Mouse (Mus musculus): ENCODE data around the gene Lactbl1. TPM values are rescaled to one million over a fixed set of nuclear protein-coding genes. Genes with fewer than 3 reads are reported as not detected.

Lactbl1 gene
- not detected for polyA plus RNA-seq (2015; fragmentation: Illumina TruSeq; extraction: RNeasy Lipid Tissue Mini Kit (QIAGEN cat#74804); ENCODE audit: insufficient read depth, low read depth, low replicate concordance)

DNA sequence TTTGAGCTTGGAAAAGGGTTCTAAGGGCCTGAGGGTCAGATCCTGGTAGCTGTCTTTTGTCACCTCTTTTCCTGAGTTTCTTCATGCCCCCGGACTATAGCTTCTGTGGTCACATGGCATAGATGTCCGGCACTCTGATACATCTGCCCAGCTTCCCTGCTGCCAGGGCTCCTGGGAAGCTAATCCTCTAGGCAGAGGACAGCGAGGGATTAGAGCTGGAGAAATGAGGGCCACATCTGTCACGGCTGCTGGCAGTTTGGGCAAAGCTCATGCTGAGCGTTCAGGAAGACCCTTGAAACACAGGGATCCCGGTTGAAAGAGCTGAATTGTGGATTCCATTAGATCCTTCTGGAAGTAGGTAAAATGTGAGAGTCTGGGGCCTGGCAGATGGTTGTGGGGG, at the start of gene Lactbl1:
TSS of gene Lactbl1 (plus strand) at position 234 of the 400 bp plus-strand sequence.

DNA sequence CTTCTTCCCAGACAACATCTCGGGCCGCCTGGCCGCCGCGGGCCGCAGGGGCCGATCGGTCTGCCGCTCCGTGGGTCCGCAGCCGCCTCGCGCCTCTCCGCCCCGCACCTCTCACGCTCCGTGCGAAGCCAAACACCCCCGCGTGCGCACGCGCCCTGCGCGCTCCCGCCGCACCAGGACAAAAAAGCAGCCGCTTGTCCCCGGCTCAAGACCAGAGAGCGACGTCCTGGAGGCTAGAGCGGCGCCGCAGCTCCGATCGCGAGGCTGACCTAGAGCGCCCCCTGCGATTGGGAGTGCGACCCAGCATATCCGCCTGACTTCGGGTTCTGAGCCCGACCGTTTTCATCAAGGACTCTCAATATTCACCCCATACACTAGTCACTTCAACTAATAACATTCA, 19.9 kb upstream of the Lactbl1 start, which contains the start of gene Kdm1a:
TSS of gene Kdm1a (minus strand) at position 156 of the 400 bp plus-strand sequence.

DNA sequence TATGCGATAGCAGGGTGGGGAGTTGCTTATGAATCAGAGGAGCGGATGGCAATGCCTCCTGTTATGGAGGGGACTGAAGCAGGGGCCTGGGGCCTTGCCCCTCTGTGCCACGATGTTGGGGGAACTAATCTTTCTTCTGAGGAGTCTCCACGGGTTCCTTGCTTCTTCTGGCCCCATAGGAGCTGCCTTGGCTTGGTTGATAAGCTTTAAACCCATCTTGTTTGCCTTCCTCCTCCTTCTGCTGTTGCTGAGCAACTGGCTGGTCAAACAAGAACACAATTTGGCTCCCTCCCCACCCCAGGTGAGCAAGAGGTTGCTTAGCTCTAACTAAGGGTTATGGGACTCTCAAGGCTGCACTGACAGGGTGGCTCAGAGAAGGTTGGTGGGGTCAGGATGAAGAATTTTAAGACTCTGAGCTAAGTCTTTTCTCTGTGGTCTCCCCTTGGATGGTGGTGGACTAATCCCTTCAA, 12.0 kb upstream of the Lactbl1 start, which contains the start of gene Tex46:
TSS of gene Tex46 (plus strand) at position 51 of the 470 bp plus-strand sequence.

Other genes with a start within 250 kb of the Lactbl1 start
- not detected for gene Htr1d, start 199.1 kb upstream of the Lactbl1 start, polyA plus RNA-seq (2015; fragmentation: Illumina TruSeq; extraction: RNeasy Lipid Tissue Mini Kit (QIAGEN cat#74804); ENCODE audit: insufficient read depth, low read depth, low replicate concordance)
- not detected for gene 6030445D17Rik, start 160.4 kb upstream of the Lactbl1 start, polyA plus RNA-seq (2015; fragmentation: Illumina TruSeq; extraction: RNeasy Lipid Tissue Mini Kit (QIAGEN cat#74804); ENCODE audit: insufficient read depth, low read depth, low replicate concordance)
- 6.9 TPM for gene Luzp1, start 152.9 kb upstream of the Lactbl1 start, polyA plus RNA-seq (2015; fragmentation: Illumina TruSeq; extraction: RNeasy Lipid Tissue Mini Kit (QIAGEN cat#74804); ENCODE audit: insufficient read depth, low read depth, low replicate concordance)
- 15.4 TPM for gene Kdm1a, start 19.9 kb upstream of the Lactbl1 start, polyA plus RNA-seq (2015; fragmentation: Illumina TruSeq; extraction: RNeasy Lipid Tissue Mini Kit (QIAGEN cat#74804); ENCODE audit: insufficient read depth, low read depth, low replicate concordance)
- gene Tex46, start 12.2 kb upstream of the Lactbl1 start, polyA plus RNA-seq (2015; fragmentation: Illumina TruSeq; extraction: RNeasy Lipid Tissue Mini Kit (QIAGEN cat#74804); ENCODE audit: insufficient read depth, low read depth, low replicate concordance): not detected
- gene Ephb2, start 213.4 kb downstream of the Lactbl1 start, polyA plus RNA-seq (2015; fragmentation: Illumina TruSeq; extraction: RNeasy Lipid Tissue Mini Kit (QIAGEN cat#74804); ENCODE audit: insufficient read depth, low read depth, low replicate concordance): 0.90 TPM

Measured in pancreas, adult 10 weeks (tissue).